Mouse (Mus musculus) subcutaneous adipose tissue, adult 2 months (tissue): ENCODE data around the gene Rab42. TPM values are rescaled to one million over a fixed set of nuclear protein-coding genes. Genes with fewer than 3 reads are reported as not detected.

Experiments
- polyA plus RNA-seq: library from polyadenylated mRNA; depleted of rRNA; stranded (reverse); fragments of >200 nt; gene quantifications from 2 replicates; pipeline ENCODE4 v1.2.3, GENCODE M21; 2012; ENCODE audit warnings: low replicate concordance; rRNA removed

Gene Rab42
- 4.5 and 4.6 TPM in 2 replicates for polyA plus RNA-seq

DNA sequence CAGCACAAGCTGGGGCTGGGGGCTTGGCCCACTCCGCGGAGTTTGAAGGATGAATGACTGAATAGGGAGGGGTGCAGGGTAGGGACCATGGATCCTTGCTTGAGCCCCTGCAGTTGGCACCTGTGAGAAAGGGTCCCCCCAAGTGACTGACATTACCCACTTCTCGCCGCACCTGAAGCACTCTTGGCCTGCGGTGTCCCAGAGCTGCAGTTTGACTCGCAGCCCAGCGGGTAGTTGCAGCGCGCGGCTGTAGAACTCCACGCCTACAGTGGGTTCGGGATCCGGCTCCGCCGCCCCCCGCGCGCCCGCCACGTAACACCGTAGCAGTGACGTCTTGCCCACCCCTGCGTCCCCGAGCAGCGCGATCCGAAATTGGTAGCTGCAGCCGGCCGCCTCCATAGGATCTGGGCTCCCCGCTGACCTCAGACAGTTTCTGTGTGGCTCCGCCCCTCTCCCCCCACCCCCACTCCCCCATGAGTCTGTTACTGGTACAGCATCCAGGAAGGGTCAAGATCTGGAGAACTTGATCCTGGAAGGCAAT lies at the start of gene Rab42:
TSS of gene Rab42 (minus strand) at position 447 of the 541 bp plus-strand sequence.

DNA sequence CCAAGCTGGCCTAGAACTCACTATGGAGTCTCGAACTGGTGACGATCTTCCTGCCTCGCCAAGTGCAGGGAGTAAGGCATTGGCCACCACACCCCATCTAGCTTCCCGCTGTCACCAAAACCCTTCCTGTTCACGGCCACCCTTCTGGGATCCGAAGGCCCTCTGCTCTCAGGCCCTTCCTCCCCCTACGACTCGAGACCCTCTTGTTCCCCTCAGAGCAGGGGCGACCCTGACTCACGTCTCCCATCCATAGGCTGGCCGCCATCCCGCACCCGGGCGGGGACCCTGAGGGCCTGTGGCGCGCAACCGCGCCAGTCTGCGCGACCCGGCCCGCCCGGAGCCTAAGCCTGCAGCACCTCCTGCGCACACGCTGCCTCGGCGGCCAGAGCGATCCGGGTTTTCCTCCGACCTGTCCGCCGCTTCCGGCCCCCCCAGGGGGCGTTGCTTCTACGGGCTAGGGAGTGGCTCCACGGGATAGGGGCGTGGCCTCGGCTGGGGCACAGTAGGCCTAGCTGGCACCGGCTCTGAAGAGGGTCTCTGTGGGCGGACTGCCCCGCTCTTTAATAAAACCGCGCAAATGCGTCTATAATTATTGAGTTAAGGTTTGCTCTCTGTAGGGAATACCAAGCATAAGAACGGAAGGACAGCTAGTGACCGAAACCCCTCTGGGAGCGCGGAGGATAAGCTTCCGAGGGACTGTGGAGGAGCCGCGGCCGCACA lies 26.1 kb upstream of the Rab42 start, which contains the start of gene Trnau1ap:
TSS of gene Trnau1ap (minus strand) at position 424 of the 720 bp plus-strand sequence.

DNA sequence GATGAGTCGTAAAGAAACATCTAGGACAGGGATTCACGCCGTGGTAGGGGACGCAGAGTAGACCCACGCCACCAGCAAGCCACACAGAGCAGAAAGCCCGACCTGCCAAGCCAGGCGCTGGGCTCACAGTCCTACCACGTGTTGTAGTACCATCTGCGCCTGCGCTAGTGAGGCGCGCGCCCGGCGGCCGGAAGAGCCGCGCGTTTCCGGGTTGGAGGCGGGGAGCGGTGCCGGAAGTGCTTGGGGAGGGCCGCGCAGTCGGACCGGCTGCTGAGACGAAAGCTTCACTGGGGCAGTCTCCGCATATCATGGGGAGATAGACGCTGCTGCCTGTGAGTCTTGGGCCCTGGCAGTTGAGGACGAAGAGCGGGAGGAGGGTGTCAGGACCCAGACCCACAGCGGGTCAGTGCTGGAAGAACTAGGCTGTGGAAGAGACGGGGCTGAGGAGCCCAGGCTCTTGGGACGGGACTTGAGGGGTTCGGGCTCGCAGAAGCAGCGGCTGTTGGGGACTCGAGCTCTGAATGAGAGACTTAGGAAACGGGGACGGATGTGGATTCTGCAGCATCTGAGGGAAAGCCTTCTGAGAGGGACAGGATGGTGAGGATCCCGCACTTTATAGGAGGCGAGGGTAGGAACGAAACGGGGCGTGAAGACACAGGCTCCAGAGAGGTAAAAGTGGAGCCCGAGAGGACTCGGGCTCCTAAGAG lies 28.9 kb downstream of the Rab42 start, which contains the start of gene Taf12:
TSS of gene Taf12 (plus strand) at position 220 of the 707 bp plus-strand sequence.

DNA sequence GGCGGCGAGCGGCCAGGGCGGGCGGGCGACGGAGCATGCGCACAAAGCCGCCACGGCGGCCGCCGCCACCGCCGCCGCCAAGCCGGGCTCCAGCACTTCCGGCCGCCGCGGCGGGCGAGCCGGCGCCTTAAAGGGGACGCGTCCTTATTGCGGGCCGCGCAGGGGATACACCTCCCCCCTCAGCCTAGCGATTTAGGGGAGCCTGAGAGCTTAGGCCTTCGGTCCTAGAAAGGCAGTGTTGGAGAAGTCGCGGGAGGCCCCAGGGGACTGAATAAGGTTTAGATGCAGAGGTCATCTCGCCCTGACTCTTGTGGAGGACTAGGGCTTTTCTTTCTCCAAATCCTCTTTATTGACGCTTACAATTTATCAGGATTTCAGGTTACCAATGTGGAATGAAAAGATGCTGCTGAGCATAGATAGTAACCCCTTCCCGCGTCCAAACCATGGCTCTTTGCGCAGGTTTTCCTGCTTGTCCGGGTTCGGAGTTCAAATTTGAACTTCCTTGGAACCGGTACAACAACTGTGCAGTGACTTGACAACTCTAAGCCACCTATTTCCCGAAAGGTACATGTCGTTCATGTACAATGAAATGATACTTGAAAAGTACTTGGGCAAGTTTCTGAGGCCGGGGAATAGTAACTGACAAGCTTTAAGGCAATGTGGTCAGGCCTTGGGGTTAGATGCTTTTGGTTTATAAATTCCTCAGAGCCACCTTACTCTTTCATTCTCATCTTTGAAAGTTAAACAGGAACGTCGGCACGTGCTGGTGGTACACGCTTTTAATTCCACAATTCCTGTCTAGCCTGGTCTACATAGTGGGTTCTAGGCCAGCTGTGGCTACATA lies 41.4 kb downstream of the Rab42 start, which contains the start of gene Gmeb1:
TSS of gene Gmeb1 (minus strand) at position 89 of the 844 bp plus-strand sequence.

Other genes with a start within 250 kb of the Rab42 start
- gene Gm10300, start 228.7 kb downstream of the Rab42 start, polyA plus RNA-seq = 0.17 and 0.37 TPM in 2 replicates
- gene Epb41, start 228.1 kb downstream of the Rab42 start, polyA plus RNA-seq = 22.5 and 26.8 TPM in 2 replicates
- gene Oprd1, start 158.9 kb downstream of the Rab42 start, polyA plus RNA-seq = 0.12 TPM in 1 of 2 replicates, not detected in the other
- gene Ythdf2, start 91.1 kb downstream of the Rab42 start, polyA plus RNA-seq = 17.4 and 30.2 TPM in 2 replicates
- gene Gmeb1, start 41.8 kb downstream of the Rab42 start, polyA plus RNA-seq = 9.0 and 20.2 TPM in 2 replicates
- 9.9 and 12.6 TPM in 2 replicates for gene Taf12, start 29.0 kb downstream of the Rab42 start, polyA plus RNA-seq
- 18.4 and 32.3 TPM in 2 replicates for gene Trnau1ap, start 26.2 kb upstream of the Rab42 start, polyA plus RNA-seq
- 7.4 and 23.3 TPM in 2 replicates for gene Rcc1, start 50.2 kb upstream of the Rab42 start, polyA plus RNA-seq
- 7.3 and 10.0 TPM in 2 replicates for gene Phactr4, start 119.1 kb upstream of the Rab42 start, polyA plus RNA-seq
- 3.6 and 4.6 TPM in 2 replicates for gene Med18, start 160.5 kb upstream of the Rab42 start, polyA plus RNA-seq
- gene Sesn2, start 207.1 kb upstream of the Rab42 start, polyA plus RNA-seq = 10.7 and 29.6 TPM in 2 replicates
- 40.2 and 97.8 TPM in 2 replicates for gene Atpif1, start 230.3 kb upstream of the Rab42 start, polyA plus RNA-seq
- gene Dnajc8, start 232.2 kb upstream of the Rab42 start, polyA plus RNA-seq = 25.4 and 34.4 TPM in 2 replicates